Mouse (Mus musculus) midbrain, postnatal 0 days (tissue): ENCODE results near the gene Fas. TPM values are rescaled to one million over a fixed set of nuclear protein-coding genes. Genes with fewer than 3 reads are reported as not detected.

Experiments
- ATAC-seq: fragments of 200-750 bp; cut with Nextera tagmentation; 2 replicates; pipeline ENCODE4 v1.8.0; 2017; ENCODE audit warnings: moderate number of reproducible peaks, mild to moderate bottlenecking, moderate TSS enrichment, moderate library complexity; ENCODE audit not compliant: low FRiP score
- DNase-seq: peaks from one replicate; pipeline ENCODE4 v3.0.0-alpha.2; 2015; ENCODE audit warnings: low spot score
- H3K27ac ChIP-seq: fragments of 300-500 bp; sonication (generic); 2 replicates; pipeline ENCODE4 v1.5.1; 2014; ENCODE audit warnings: low read depth, mild to moderate bottlenecking, low read length, mixed read lengths
- H3K27me3 ChIP-seq: fragments of 300-500 bp; sonication (generic); 2 replicates; pipeline ENCODE4 v1.6.1; 2014; ENCODE audit warnings: low read length, control low read depth, mixed read lengths; ENCODE audit not compliant: insufficient read depth
- H3K36me3 ChIP-seq: fragments of 300-500 bp; sonication (generic); 2 replicates; pipeline ENCODE4 v1.6.1; 2014; ENCODE audit warnings: low read length, control low read depth, mixed read lengths; ENCODE audit not compliant: insufficient read depth
- H3K4me1 ChIP-seq: fragments of 300-500 bp; sonication (generic); 2 replicates; pipeline ENCODE4 v1.6.1; 2014; ENCODE audit warnings: mild to moderate bottlenecking, control low read depth, antibody characterized with exemption, low read length, mixed read lengths; ENCODE audit not compliant: insufficient read depth
- H3K4me2 ChIP-seq: fragments of 300-500 bp; sonication (generic); 2 replicates; pipeline ENCODE4 v1.6.1; 2014; ENCODE audit warnings: low read depth, mild to moderate bottlenecking, low read length, mixed read lengths; ENCODE audit not compliant: poor library complexity, severe bottlenecking
- H3K4me3 ChIP-seq: fragments of 300-500 bp; sonication (generic); 2 replicates; pipeline ENCODE4 v1.5.1; 2014; ENCODE audit warnings: low read depth, mild to moderate bottlenecking, low read length, moderate library complexity
- H3K9ac ChIP-seq: fragments of 300-500 bp; sonication (generic); replicated peaks from 2 replicates; pipeline ENCODE4 v1.6.1; 2014; ENCODE audit warnings: mild to moderate bottlenecking, low read length, moderate library complexity, mixed read lengths; ENCODE audit not compliant: poor library complexity, severe bottlenecking
- H3K9me3 ChIP-seq: fragments of 300-500 bp; sonication (generic); 2 replicates; pipeline ENCODE4 v1.6.1; 2016; ENCODE audit warnings: low read length, control low read depth
- CTCF ChIP-seq: IDR thresholded peaks from 2 replicates; pipeline ENCODE4 v1.5.1; 2016; ENCODE audit warnings: antibody characterized with exemption, mild to moderate bottlenecking
- WGBS: fragments of 180-500 bp; shearing (Covaris S2); extraction: QIAGEN DNeasy Blood & Tissue Kit; methylation state at CpG from one replicate; pipeline ENCODE4 v1.1.7; 2014; 5-methylcytosine and 5-hydroxymethylcytosine counted together
- polyA plus RNA-seq: library from polyadenylated mRNA; unstranded; fragments of >200 nt; fragmentation: Nextera tagmentation; extraction: Ambion mirVana; gene quantifications from 2 replicates; pipeline ENCODE4 v1.2.1, GENCODE M21; 2015
- total RNA-seq: library from RNA; depleted of rRNA; stranded (reverse); fragments of >200 nt; gene quantifications from 2 replicates; pipeline ENCODE4 v1.2.3, GENCODE M21; 2014

Gene Fas
- total and polyA plus RNA-seq, 2 experiments from 2014 or later = 0.66 to 1.9 TPM

GRCm38 (mm10) chr19:34312151-34312728 is 21.8 kb downstream of the Fas start:
- Histone ChIP-seq H3K9me3 (no peaks in the 10 kb centered on the region), H3K4me1 (no peaks in the 10 kb centered on the region), H3K27me3 (no peaks in the 10 kb centered on the region), H3K9ac (no peak overlapping the region), H3K4me3 (no peak overlapping the region), H3K27ac (no peak overlapping the region), H3K4me2 (no peak overlapping the region), H3K36me3 (no peaks in the 10 kb centered on the region)
- ATAC-seq (no peak), DNase-seq (no peak)
- no peak for TF ChIP-seq CTCF
- 76% methylated on average over 5 of the region's 5 CpGs for WGBS

GRCm38 (mm10) chr19:34328051-34328450 is 37.6 kb downstream of the Fas start:
- Histone ChIP-seq H3K36me3 (no peaks in the 10 kb centered on the region), H3K27me3 (no peaks in the 10 kb centered on the region), H3K9ac (no peak overlapping the region), H3K4me3 (no peak overlapping the region), H3K4me1 (no peaks in the 10 kb centered on the region), H3K9me3 (no peaks in the 10 kb centered on the region), H3K4me2 (no peak overlapping the region), H3K27ac (no peak overlapping the region)
- TF ChIP-seq CTCF = no peak
- ATAC-seq (no peak), DNase-seq (no peak)
- WGBS = 65% methylated on average over 3 of the region's 3 CpGs

- no peak overlapping the region for H3K4me2 ChIP-seq
- no peaks in the 10 kb centered on the region for H3K27me3 ChIP-seq
- no peaks in the 10 kb centered on the region for H3K4me1 ChIP-seq
- no peaks in the 10 kb centered on the region for H3K9me3 ChIP-seq
- TF ChIP-seq CTCF = peak; percentile 94
- 3% methylated on average over 2 of the region's 2 CpGs for WGBS
- H3K36me3 ChIP-seq = no peaks in the 10 kb centered on the region
- no peak overlapping the region for H3K9ac ChIP-seq
- ATAC-seq (peak; percentile 54; the same call in 1 of the 2 replicates), DNase-seq (peak; percentile 82)
- H3K27ac ChIP-seq = no peak overlapping the region
- H3K4me3 ChIP-seq = no peak overlapping the region
Measured at GRCm38 (mm10) chr19:34334300-34334699, 43.8 kb downstream of the Fas start.

- no peak for TF ChIP-seq CTCF
- Histone ChIP-seq H3K9ac (no peak overlapping the region), H3K4me3 (no peak overlapping the region), H3K9me3 (no peaks in the 10 kb centered on the region), H3K27me3 (no peaks in the 10 kb centered on the region), H3K4me1 (no peaks in the 10 kb centered on the region), H3K4me2 (no peak overlapping the region), H3K36me3 (no peaks in the 10 kb centered on the region), H3K27ac (no peak overlapping the region)
- DNase-seq (no peak), ATAC-seq (no peak)
- 85% methylated on average over 2 of the region's 2 CpGs for WGBS
Measured at GRCm38 (mm10) chr19:34344702-34345101, 54.2 kb downstream of the Fas start.

- H3K36me3 ChIP-seq = no peaks in the 10 kb centered on the region
- no peak overlapping the region; the same call in 1 of the 2 replicates for H3K27ac ChIP-seq
- peak; percentile 72 for DNase-seq
- no peak for ATAC-seq
- H3K4me2 ChIP-seq = no peak overlapping the region
- 53% methylated on average over 8 of the region's 8 CpGs for WGBS
- no peak overlapping the region for H3K9ac ChIP-seq
- H3K9me3 ChIP-seq = no peaks in the 10 kb centered on the region
- no peak for TF ChIP-seq CTCF
- no peaks in the 10 kb centered on the region for H3K27me3 ChIP-seq
- H3K4me1 ChIP-seq = no peaks in the 10 kb centered on the region
- no peak overlapping the region for H3K4me3 ChIP-seq
Measured at GRCm38 (mm10) chr19:34345616-34346267, 55.3 kb downstream of the Fas start.

GRCm38 (mm10) chr19:34353291-34353805 is 62.9 kb downstream of the Fas start:
- no peak overlapping the region for H3K27ac ChIP-seq
- 56% methylated on average over 3 of the region's 3 CpGs for WGBS
- H3K27me3 ChIP-seq = no peaks in the 10 kb centered on the region
- no peak overlapping the region for H3K4me2 ChIP-seq
- no peaks in the 10 kb centered on the region for H3K4me1 ChIP-seq
- ATAC-seq (no peak), DNase-seq (no peak)
- no peak for TF ChIP-seq CTCF
- no peaks in the 10 kb centered on the region for H3K36me3 ChIP-seq
- H3K9ac ChIP-seq = no peak overlapping the region
- H3K4me3 ChIP-seq = no peak overlapping the region
- H3K9me3 ChIP-seq = no peaks in the 10 kb centered on the region
